25 mouse cellular contexts compared by ENCODE assay signal in genomic region chr11:105482747-105483146, GRCm38 (mm10). TPM values are rescaled to one million over a fixed set of nuclear protein-coding genes. Genes with fewer than 3 reads are reported as not detected.
DNase-seq lines count a peak whose midpoint lies in the region; ATAC-seq and TF ChIP-seq lines count a peak whose summit lies in the region.
"Had no signal": no experiment of that assay in that cellular context is flagged by ENCODE, and none has a peak within 500 bp of the region (broad histone marks: within the 10 kb centered on the region; RNA-seq: fewer than 3 reads in every experiment).

No protein-coding gene starts in this region.

- no peaks in the 10 kb centered on the region for H3K27me3 ChIP-seq in heart, embryonic 10.5 days (ENCODE audit: insufficient read depth, poor library complexity, severe bottlenecking)
- H3K27me3 ChIP-seq in heart, adult 2 months (ENCODE audit: control insufficient read depth, insufficient read depth, low read length) = no peaks in the 10 kb centered on the region; the same call in 1 of the 2 replicates
- no peaks in the 10 kb centered on the region for H3K27me3 ChIP-seq in embryonic facial prominence, embryonic 10.5 days (replicated peaks; ENCODE audit: low read depth, poor library complexity, severe bottlenecking)
- no peaks in the 10 kb centered on the region for H3K27me3 ChIP-seq in myocyte (ENCODE audit: control insufficient read depth, insufficient read depth, insufficient read length)
- H3K27me3 ChIP-seq: embryonic facial prominence, embryonic 13.5 days; embryonic facial prominence, embryonic 15.5 days; forebrain, embryonic 13.5 days; forebrain, embryonic 15.5 days; Patski had no signal

- H3K9me3 ChIP-seq in heart, embryonic 10.5 days = no peaks in the 10 kb centered on the region
- H3K9me3 ChIP-seq in embryonic facial prominence, embryonic 10.5 days = no peaks in the 10 kb centered on the region
- H3K9me3 ChIP-seq: embryonic facial prominence, embryonic 13.5 days; embryonic facial prominence, embryonic 15.5 days; forebrain, embryonic 13.5 days; forebrain, embryonic 15.5 days had no signal

- peak; percentile 54 for DNase-seq in heart, embryonic 10.5 days (ENCODE audit: low spot score)
- no peak for DNase-seq in heart, adult 2 months
- DNase-seq in MN1 (ENCODE audit: low spot score) = peak; percentile 24
- DNase-seq in embryonic facial prominence, embryonic 10.5 days (ENCODE audit: low spot score) = peak; percentile 5
- DNase-seq in thymus, postnatal 25 days = no peak
- DNase-seq: adrenal gland, adult 8-10 months; adrenal gland, postnatal 14 days; adrenal gland, postnatal 36 days; cerebellum, adult 11-12 months; cerebellum, adult 2 months; cerebellum, adult 9-10 months; cerebellum, postnatal 10 days; cerebellum, postnatal 25 days; forebrain, postnatal 0 days had no signal

- H3ac ChIP-seq in myocyte (ENCODE audit: control insufficient read depth, insufficient read length) = no peak overlapping the region

- TF ChIP-seq CTCF in heart, adult 2 months (IDR thresholded peaks at IDR 0.05) = no peak

- no peak for ATAC-seq in megakaryocyte progenitor cell, adult 5-6 weeks (replicated peaks; ENCODE audit: poor library complexity)
- ATAC-seq: activated CD4-positive, CD25-positive, alpha-beta regulatory T cell, adult 4 months; forebrain, embryonic 13.5 days; forebrain, embryonic 15.5 days; forebrain, postnatal 0 days; Patski had no signal

- H3K79me2 ChIP-seq in heart, adult 2 months (replicated peaks; ENCODE audit: control insufficient read depth, insufficient read depth, low read length) = no peaks in the 10 kb centered on the region
- no peaks in the 10 kb centered on the region for H3K79me2 ChIP-seq in myocyte (ENCODE audit: control insufficient read depth, insufficient read depth)

- no peak overlapping the region for H3K9ac ChIP-seq in heart, adult 2 months (ENCODE audit: low read depth, low read length)
- H3K9ac ChIP-seq: embryonic facial prominence, embryonic 13.5 days; embryonic facial prominence, embryonic 15.5 days; forebrain, embryonic 13.5 days; forebrain, embryonic 15.5 days; forebrain, postnatal 0 days had no signal

- no peak overlapping the region for H3K4me3 ChIP-seq in heart, embryonic 10.5 days
- no peak overlapping the region for H3K4me3 ChIP-seq in heart, adult 2 months
- no peak overlapping the region for H3K4me3 ChIP-seq in embryonic facial prominence, embryonic 10.5 days
- H3K4me3 ChIP-seq in myocyte = no peak overlapping the region
- H3K4me3 ChIP-seq: embryonic facial prominence, embryonic 13.5 days; embryonic facial prominence, embryonic 15.5 days; forebrain, embryonic 13.5 days; forebrain, embryonic 15.5 days had no signal

- peak overlapping the region; percentile 34 for H3K4me2 ChIP-seq in myocyte (ENCODE audit: low read depth)
- H3K4me2 ChIP-seq: embryonic facial prominence, embryonic 13.5 days; embryonic facial prominence, embryonic 15.5 days; forebrain, embryonic 13.5 days; forebrain, embryonic 15.5 days had no signal

- no peak overlapping the region for H3K27ac ChIP-seq in heart, embryonic 10.5 days
- H3K27ac ChIP-seq in heart, adult 2 months = no peak overlapping the region
- no peak overlapping the region for H3K27ac ChIP-seq in embryonic facial prominence, embryonic 10.5 days (replicated peaks)
- H3K27ac ChIP-seq: embryonic facial prominence, embryonic 13.5 days; embryonic facial prominence, embryonic 15.5 days; forebrain, embryonic 13.5 days; forebrain, embryonic 15.5 days had no signal

- no peaks in the 10 kb centered on the region for H3K36me3 ChIP-seq in heart, embryonic 10.5 days
- no peaks in the 10 kb centered on the region for H3K36me3 ChIP-seq in heart, adult 2 months (ENCODE audit: control insufficient read depth, insufficient read depth, low read length)
- H3K36me3 ChIP-seq in embryonic facial prominence, embryonic 10.5 days (replicated peaks) = no peaks in the 10 kb centered on the region
- no peaks in the 10 kb centered on the region for H3K36me3 ChIP-seq in myocyte (ENCODE audit: control insufficient read depth, insufficient read depth)
- H3K36me3 ChIP-seq: embryonic facial prominence, embryonic 13.5 days; embryonic facial prominence, embryonic 15.5 days; forebrain, embryonic 15.5 days had no signal

- 56% methylated on average over 2 of the region's 2 CpGs for WGBS in heart, embryonic 10.5 days
- WGBS in heart, adult 2 months = 61% methylated on average over 2 of the region's 2 CpGs
- 68% methylated on average over 2 of the region's 2 CpGs for WGBS in embryonic facial prominence, embryonic 10.5 days

- TF ChIP-seq EP300 in heart, adult 2 months (IDR thresholded peaks at IDR 0.05; ENCODE audit: insufficient read depth, low read depth, low read length) = no peak

- H3K4me1 ChIP-seq in heart, embryonic 10.5 days = peaks cover 3% of the 10 kb centered on the region; the same call in 1 of the 2 replicates
- H3K4me1 ChIP-seq in heart, adult 2 months (ENCODE audit: control insufficient read depth, insufficient read depth, low read length) = no peaks in the 10 kb centered on the region; the same call in 1 of the 2 replicates
- peaks cover 5% of the 10 kb centered on the region; the same call in 1 of the 2 replicates for H3K4me1 ChIP-seq in embryonic facial prominence, embryonic 10.5 days
- H3K4me1 ChIP-seq: embryonic facial prominence, embryonic 13.5 days; embryonic facial prominence, embryonic 15.5 days; forebrain, embryonic 13.5 days; forebrain, embryonic 15.5 days had no signal

- intact Hi-C loops in heart, adult 2 months (cut with DNase I) = no loop called here

- TF ChIP-seq POLR2A in heart, adult 2 months (IDR thresholded peaks at IDR 0.05; ENCODE audit: insufficient read depth, low read depth, low read length) = no peak
- TF ChIP-seq POLR2A in myocyte (IDR thresholded peaks at IDR 0.05; ENCODE audit: insufficient read length, low read depth) = no peak

TF ChIP-seq in myocyte, 11 proteins besides CTCF, POLR2A, EP300 and RAD21:
- TF ChIP-seq MYOG (IDR thresholded peaks at IDR 0.05; ENCODE audit: control insufficient read depth in 1 of 3, insufficient read depth in 1 of 3, insufficient read length in 2 of 3, low read depth in 2 of 3) (peak in 1 of 3 experiments; percentile 48), MAX (IDR thresholded peaks at IDR 0.05; ENCODE audit: low read depth) (no peak), MYOD1 (IDR thresholded peaks at IDR 0.05; ENCODE audit: control insufficient read depth in 1 of 3, insufficient read length in 2 of 3, low read depth in 2 of 3) (peak in 2 of 3 experiments; percentile 53 to 60), TCF12 (IDR thresholded peaks at IDR 0.05; ENCODE audit: insufficient read depth, poor library complexity, severe bottlenecking) (no peak)

RNA-seq across cellular contexts. Expression of gene March10, which starts 26.2 kb away (rescaled TPM):
- polyA plus RNA-seq in heart, embryonic 10.5 days (2016; fragmentation: Nextera tagmentation; extraction: Ambion mirVana) = 0.23 and 0.40 TPM in 2 replicates
- not detected for total RNA-seq in heart, adult 2 months (2021)
- polyA plus RNA-seq in heart, adult 2 months (2012; rRNA removed) = 0.08 and 0.38 TPM in 2 replicates
- polyA plus RNA-seq in embryonic facial prominence, embryonic 10.5 days (2016; fragmentation: Nextera tagmentation; extraction: Ambion mirVana) = 0.06 and 0.16 TPM in 2 replicates
- polyA plus RNA-seq in myocyte (2012; fragmentation: generic; extraction: Trizol) = 0.13 TPM
- not detected in 2 replicates for total RNA-seq in megakaryocyte progenitor cell, adult 5-6 weeks (2015)
- not detected in 2 replicates for total RNA-seq in megakaryocyte progenitor cell, adult 5-6 weeks (2017)
- total RNA-seq: adrenal gland, adult 18-20 months; adrenal gland, adult 8-10 months; adrenal gland, postnatal 14 days; adrenal gland, postnatal 36 days; MEL had no signal
- polyA plus RNA-seq: activated CD4-positive, CD25-positive, alpha-beta regulatory T cell, adult 4 months; embryonic facial prominence, embryonic 13.5 days; forebrain, embryonic 11.5 days; forebrain, embryonic 13.5 days had no signal

Comparison
In these comparisons a context has a peak if more than half of its experiments do, and no peak if none do; other contexts are left out.
1. DNase-seq: peak in heart, embryonic 10.5 days (single experiment), MN1 (single experiment) and embryonic facial prominence, embryonic 10.5 days (single experiment); none in heart, adult 2 months (0 of 2) and thymus, postnatal 25 days (single experiment).